Comparison of ENCODE assay signal across 8 mouse cellular contexts in genomic region chr11:9118421-9119121, GRCm38 (mm10). TPM values are rescaled to one million over a fixed set of nuclear protein-coding genes. Genes with fewer than 3 reads are reported as not detected.
DNase-seq lines count a peak whose midpoint lies in the region; ATAC-seq and TF ChIP-seq lines count a peak whose summit lies in the region.

No protein-coding gene starts in this region.

- peaks cover 8% of the 10 kb centered on the region; the same call in 1 of the 2 replicates for H3K4me1 ChIP-seq in kidney, embryonic 14.5 days (ENCODE audit: control insufficient read depth, insufficient read depth, low read length)
- peaks cover 7% of the 10 kb centered on the region; the same call in 1 of the 2 replicates for H3K4me1 ChIP-seq in small intestine, adult 2 months (ENCODE audit: control insufficient read depth, insufficient read depth, insufficient read length, low read length)

- H3K27ac ChIP-seq in layer of hippocampus, adult 2 months = peak overlapping the region; percentile 36; the same call in 1 of the 2 replicates
- no peak overlapping the region for H3K27ac ChIP-seq in kidney, embryonic 14.5 days (ENCODE audit: low read depth, low read length)
- H3K27ac ChIP-seq in small intestine, adult 2 months (ENCODE audit: insufficient read depth, low read depth, low read length) = peak overlapping the region; percentile 96

- no peak for DNase-seq in layer of hippocampus, adult 2 months (ENCODE audit: low spot score in 2 of 2)
- no peak for DNase-seq in layer of hippocampus, adult 8-10 months (ENCODE audit: low spot score in 2 of 2)
- DNase-seq in embryo, embryonic 10 days (ENCODE audit: low spot score) = peak; percentile 64
- DNase-seq in heart, adult 9 months (ENCODE audit: low spot score in 2 of 2) = peak; percentile 38 to 45
- DNase-seq in lung, postnatal 14 days = peak; percentile 43
- DNase-seq in layer of hippocampus, postnatal 14 days (ENCODE audit: low spot score in 2 of 2) = no peak

- peak overlapping the region; percentile 57 for H3K4me3 ChIP-seq in layer of hippocampus, adult 2 months
- peak overlapping the region; percentile 34 for H3K4me3 ChIP-seq in kidney, embryonic 14.5 days (ENCODE audit: low read length)
- H3K4me3 ChIP-seq in small intestine, adult 2 months (ENCODE audit: low read depth, low read length) = peak overlapping the region; percentile 79

- WGBS in kidney, embryonic 14.5 days = under 1% methylated on average over 40 of the region's 40 CpGs
- WGBS in small intestine, adult 2 months = under 1% methylated on average over 40 of the region's 40 CpGs

- H3K4me2 ChIP-seq in kidney, embryonic 14.5 days (replicated peaks; ENCODE audit: low read depth, low read length) = peak overlapping the region; percentile 88

- H3K9me3 ChIP-seq in kidney, embryonic 14.5 days (ENCODE audit: control insufficient read depth, low read length) = no peaks in the 10 kb centered on the region

- no peaks in the 10 kb centered on the region for H3K36me3 ChIP-seq in kidney, embryonic 14.5 days (ENCODE audit: control insufficient read depth, insufficient read depth, low read length)
- H3K36me3 ChIP-seq in small intestine, adult 2 months (ENCODE audit: control insufficient read depth, insufficient read depth, low read length) = peaks cover 13% of the 10 kb centered on the region

- no peak for TF ChIP-seq CTCF in layer of hippocampus, adult 2 months (conservative IDR thresholded peaks at IDR 0.05)
- TF ChIP-seq CTCF in small intestine, adult 2 months (IDR thresholded peaks at IDR 0.05; ENCODE audit: extremely low read depth, insufficient read length, insufficient replicate concordance, low read depth, low read length) = no peak

- peak; percentile 75 for ATAC-seq in kidney, embryonic 14.5 days (ENCODE audit: low FRiP score, low TSS enrichment)

- peak; percentile 81; the same call in 1 of the 2 replicates for TF ChIP-seq POLR2A in small intestine, adult 2 months (IDR thresholded peaks at IDR 0.05; ENCODE audit: low read depth, low read length)

- peak overlapping the region; percentile 31; the same call in 1 of the 2 replicates for H3K9ac ChIP-seq in kidney, embryonic 14.5 days (ENCODE audit: low read depth, low read length)

- peaks cover 58% of the 10 kb centered on the region for H3K27me3 ChIP-seq in kidney, embryonic 14.5 days (ENCODE audit: control insufficient read depth, insufficient read depth, low read length)
- peaks cover 6% of the 10 kb centered on the region for H3K27me3 ChIP-seq in small intestine, adult 2 months (ENCODE audit: control insufficient read depth, insufficient read depth, low read length)

RNA-seq across cellular contexts. Expression of gene Upp1, which starts 0.7 kb away (rescaled TPM):
- total RNA-seq in layer of hippocampus, adult 2 months (2021) = 1 to 10 TPM; 4.7 to 5.4 TPM
- total RNA-seq in layer of hippocampus, adult 8-10 months (2022) = 1 to 10 TPM; 2.8 to 4.4 (median 3.4) TPM
- polyA plus RNA-seq in kidney, embryonic 14.5 days (2014; fragmentation: Nextera tagmentation; extraction: Ambion mirVana) = 8.6 and 10.4 TPM in 2 replicates
- 143 and 416 TPM in 2 replicates for polyA plus RNA-seq in small intestine, adult 2 months (2012; rRNA removed)
- 1 to 10 TPM; 1.5 to 2.3 TPM for total RNA-seq in layer of hippocampus, postnatal 14 days (2021)

Comparison
In these comparisons a context has a peak if more than half of its experiments do, and no peak if none do; other contexts are left out.
1. DNase-seq: peak in embryo, embryonic 10 days (single experiment), heart, adult 9 months (2 of 2) and lung, postnatal 14 days (single experiment); none in layer of hippocampus, adult 2 months (0 of 2), layer of hippocampus, adult 8-10 months (0 of 2) and layer of hippocampus, postnatal 14 days (0 of 2).
2. Peak in every context shown above with its lines, with median percentiles within 50 percentile points of each other: H3K4me3 ChIP-seq.